Mouse (Mus musculus): ENCODE results near the gene Snx29. TPM values are rescaled to one million over a fixed set of nuclear protein-coding genes. Genes with fewer than 3 reads are reported as not detected.

Snx29 gene
- total RNA-seq, 4 experiments from 2014 or later = 7.4 to 11.8 (median 10.2) TPM

DNA sequence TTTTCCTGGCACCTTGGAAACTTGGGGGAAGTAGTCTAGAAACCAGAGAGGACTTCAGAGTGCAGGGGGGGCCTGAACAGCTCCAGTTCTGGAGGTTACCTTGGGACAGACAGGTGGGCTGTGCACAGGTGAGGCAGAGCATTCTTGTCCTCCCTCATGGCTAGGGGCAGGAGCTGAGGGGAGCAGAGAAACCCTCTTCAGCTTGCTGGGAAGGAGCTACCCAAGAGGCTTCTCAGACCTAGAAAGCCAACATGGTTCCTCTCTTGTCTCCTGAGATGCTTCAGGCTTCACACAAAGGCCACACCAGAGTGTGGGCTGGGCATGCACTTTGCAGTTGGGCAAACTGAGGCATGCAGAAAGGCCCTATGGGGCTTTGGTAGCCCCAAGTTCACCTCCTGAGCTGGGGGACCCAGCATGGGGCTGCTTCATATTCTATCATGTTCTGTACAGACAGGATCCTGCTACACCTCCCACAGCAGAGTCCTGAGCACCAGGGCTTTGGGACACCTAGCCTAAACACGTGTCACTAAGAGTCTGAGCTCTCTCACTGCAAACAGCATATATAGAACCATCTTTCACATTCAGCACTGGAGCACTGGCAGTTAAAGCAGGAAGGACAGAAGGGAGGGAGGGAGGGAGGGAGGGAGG is 434.0 kb downstream of the Snx29 start:
- DNase-seq (ENCODE audit: low spot score in 2 of 2) = no peak

- DNase-seq (ENCODE audit: low spot score in 2 of 2) = no peak
Observed at GRCm38 (mm10) chr16:11757471-11757870, 434.8 kb downstream of the Snx29 start.

- DNase-seq (ENCODE audit: low spot score in 2 of 2) = no peak
Observed at GRCm38 (mm10) chr16:11757951-11758350, 435.2 kb downstream of the Snx29 start.

DNA sequence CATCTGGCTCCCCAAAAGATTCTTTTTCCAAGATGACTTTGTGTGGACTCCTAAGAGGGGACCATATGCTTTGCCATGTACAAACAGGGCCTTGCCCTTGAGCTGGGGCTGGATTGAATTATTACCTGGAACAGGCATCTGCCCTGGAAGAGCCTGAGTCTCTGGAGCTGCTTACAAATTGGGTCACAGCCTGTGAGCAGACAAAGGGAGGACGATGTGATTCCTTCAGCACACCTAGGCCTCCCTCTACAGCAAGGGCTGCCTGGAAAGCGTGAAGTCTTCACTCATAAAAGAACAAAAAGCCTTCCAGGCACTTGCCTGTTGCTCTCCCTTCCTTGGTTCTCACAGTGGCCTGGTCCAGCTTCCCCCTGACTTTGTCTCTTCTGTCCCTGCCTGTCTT is 449.6 kb downstream of the Snx29 start:
- DNase-seq (ENCODE audit: low spot score in 2 of 2) = no peak

DNA sequence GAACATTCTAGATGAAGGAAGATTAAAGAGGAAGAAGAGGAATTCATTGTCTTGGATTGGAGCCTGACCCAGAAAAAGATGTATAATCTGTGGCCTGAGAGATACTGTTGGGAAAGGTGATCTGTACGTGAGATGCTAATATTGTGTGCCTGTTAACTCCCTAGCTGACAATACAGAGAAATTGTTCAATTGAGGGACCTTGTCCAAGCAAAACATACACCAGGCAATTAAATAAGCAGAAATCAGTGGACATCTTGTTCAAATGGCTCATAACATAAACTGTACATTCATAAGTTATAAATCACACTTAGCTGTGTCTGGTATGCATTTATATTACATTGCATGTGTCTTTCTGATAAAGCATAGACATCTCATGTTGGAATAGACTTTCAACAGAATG is 451.6 kb downstream of the Snx29 start:
- DNase-seq (ENCODE audit: low spot score in 2 of 2) = no peak

DNA sequence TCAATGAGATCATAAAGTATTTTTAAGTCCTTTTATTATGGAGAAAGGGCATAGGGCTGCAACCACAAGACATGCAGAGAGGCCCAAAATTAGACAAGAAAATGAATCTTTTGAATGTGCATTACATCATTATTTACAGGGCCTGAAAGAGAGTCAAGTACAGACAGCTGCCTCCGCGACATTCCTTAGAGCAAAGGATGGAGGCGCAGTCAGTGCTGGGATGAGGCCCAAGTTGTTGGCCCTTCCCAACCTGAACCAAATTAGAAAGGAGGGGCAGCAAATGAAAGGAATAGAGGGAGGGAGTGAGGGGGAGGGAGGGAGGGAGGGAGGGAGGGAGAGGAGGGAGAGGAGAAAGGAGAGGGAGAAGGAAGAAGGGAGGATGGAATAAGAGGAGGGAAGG is 453.8 kb downstream of the Snx29 start:
- DNase-seq (ENCODE audit: low spot score in 2 of 2) = no peak

- DNase-seq (ENCODE audit: low spot score in 2 of 2) = no peak
Observed at GRCm38 (mm10) chr16:11778191-11778590, 455.5 kb downstream of the Snx29 start.

- no peak for DNase-seq (ENCODE audit: low spot score in 2 of 2)
Observed at GRCm38 (mm10) chr16:11778715-11779460, 456.2 kb downstream of the Snx29 start.

- no peak for DNase-seq (ENCODE audit: low spot score in 2 of 2)
Observed at GRCm38 (mm10) chr16:11782082-11782481, 459.4 kb downstream of the Snx29 start.

DNA sequence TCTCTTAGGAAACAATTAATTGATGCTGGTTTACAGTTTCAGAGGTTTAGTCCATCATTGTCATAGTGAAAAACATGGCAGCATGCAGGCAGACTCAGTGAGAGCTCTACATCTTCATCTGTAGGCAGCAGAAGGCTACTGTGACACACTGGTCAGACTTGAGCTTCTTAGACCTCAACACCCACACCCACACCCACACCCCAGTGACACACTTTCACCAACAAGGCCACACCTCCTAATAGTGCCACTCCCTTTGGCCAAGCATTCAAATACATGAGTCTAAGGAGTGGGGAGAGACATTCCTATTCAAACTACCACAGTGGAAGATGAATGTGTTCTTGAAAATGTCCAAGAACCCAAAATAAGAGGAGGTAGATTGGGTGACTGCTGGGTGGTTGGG is 460.6 kb downstream of the Snx29 start:
- DNase-seq (ENCODE audit: low spot score in 2 of 2) = no peak

DNA sequence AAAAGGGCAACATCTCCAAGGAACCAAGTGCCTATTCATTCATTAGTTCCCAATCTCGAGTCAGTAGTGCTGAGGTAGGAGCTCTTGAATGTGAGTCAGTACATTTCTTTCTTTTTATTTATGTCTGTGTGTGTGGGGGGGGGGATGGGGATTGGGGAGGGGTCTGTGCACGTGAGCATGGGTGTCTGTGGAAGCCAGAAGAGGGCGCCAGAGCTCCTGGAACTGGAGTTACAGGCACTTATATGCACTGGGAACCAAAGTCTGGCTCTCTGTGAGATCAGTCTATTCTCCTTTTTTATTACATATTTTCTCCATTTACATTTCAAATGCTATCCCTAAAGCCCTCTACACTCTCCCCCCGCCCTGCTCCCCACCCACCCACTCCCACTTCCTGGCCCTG is 461.6 kb downstream of the Snx29 start:
- DNase-seq (ENCODE audit: low spot score in 2 of 2) = no peak

DNA sequence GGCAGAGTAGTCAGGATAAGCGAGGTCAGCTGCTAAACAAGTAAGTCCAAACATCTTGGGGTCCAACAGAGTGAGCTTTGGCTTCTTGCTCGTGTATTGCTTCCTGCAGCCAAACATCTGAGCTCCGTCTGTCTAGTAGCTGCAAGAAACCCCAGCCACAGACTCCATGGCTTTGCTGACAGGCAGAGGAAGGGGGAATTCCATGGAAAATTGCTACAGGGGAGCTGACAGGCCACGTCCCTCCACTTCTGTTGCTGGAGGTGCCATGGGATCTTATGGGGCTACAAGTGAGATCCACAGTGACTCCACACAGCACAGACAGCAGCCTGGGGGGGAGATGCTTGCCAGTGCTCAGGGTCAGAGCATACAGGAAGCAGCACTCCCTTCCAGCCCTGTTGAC is 463.1 kb downstream of the Snx29 start:
- DNase-seq (ENCODE audit: low spot score in 2 of 2) = no peak

DNA sequence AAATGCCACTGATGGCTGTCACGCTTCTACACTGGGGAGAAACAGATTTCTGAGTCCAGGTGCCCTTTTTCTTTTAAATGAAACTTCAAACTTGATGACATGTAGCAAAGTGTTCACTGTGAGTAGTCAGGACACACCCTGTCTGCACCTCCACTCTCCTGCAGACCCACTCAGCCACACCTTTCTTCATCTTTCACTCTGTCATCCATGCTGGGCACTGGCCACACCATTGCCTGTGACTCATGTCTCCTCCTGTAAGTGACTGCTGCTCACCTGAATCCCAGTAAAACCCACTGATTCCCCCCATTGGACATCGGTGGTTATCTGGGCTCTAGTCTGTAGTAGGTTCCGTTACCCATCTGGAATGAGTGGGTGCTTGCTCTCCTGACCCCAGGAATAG is 467.8 kb downstream of the Snx29 start:
- no peak for DNase-seq (ENCODE audit: low spot score in 2 of 2)

- DNase-seq (ENCODE audit: low spot score in 2 of 2) = no peak
Observed at GRCm38 (mm10) chr16:11793391-11793790, 470.7 kb downstream of the Snx29 start.

DNA sequence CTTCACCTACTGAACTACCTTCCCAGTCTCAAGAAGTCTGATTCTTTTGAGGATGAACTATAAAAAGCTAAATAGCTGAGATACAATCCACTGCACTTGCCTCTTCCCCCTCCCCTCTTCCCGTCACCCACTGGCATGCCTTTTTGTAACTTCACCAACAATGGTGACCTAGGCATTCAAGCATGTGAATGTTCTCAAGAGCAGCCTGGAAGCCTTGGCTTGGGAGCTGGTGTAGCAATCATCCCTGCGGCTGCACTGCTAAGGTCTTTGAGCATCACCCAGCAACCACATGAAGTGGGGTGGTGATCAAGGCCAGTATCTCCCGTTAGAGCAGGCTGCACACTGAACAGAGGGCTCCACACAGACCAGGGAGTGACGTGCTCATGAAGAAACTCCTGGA is 471.9 kb downstream of the Snx29 start:
- no peak for DNase-seq (ENCODE audit: low spot score in 2 of 2)

DNA sequence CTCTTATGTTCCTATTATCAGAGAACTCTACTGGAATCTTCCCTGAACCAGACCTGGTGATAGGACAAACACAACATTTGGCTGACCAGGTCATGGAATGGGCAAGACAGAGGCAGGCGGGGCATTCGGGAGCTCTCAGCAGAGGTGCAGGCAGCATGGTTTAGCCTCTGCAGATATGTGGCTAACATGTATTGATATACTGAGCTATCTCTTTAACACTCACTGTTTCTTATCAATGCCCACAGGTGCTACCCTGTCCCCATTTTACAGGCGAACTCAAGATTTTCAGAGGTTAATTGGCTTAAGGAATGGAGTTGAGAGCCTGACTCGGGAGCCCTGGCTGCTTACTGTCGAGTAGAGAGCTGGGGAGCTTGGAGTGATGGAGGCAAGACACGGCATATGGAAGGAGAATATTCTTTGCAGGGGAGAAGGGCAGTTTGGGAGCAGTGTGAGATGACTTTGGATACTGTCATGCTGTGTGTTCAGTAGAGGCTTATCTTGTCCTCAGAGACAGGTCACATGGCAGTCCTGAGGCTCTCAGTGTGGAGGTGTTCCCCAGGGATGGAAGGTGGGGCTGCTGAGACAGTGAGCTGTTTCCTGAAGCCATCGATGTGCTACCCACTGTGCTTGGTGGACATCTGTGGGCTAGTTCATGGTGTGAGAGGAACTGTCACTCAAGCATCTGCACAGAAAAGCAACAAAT is 473.2 kb downstream of the Snx29 start:
- no peak for DNase-seq (ENCODE audit: low spot score in 2 of 2)

GRCm38 (mm10) chr16:11801960-11802539 is 479.3 kb downstream of the Snx29 start:
- DNase-seq (ENCODE audit: low spot score in 2 of 2) = no peak

Other genes with a start within 250 kb of the Snx29 start
- gene Txndc11, start 188.3 kb upstream of the Snx29 start, total RNA-seq (2022) = 1 to 10 TPM; 4.6 to 8.5 (median 7.0) TPM
- gene Zc3h7a, start 146.5 kb upstream of the Snx29 start, total RNA-seq (2022) = 10 to 100 TPM in 3 of 4 experiments, 1 to 10 TPM in 1; 9.7 to 15.8 (median 13.5) TPM
- gene Rsl1d1, start 119.6 kb upstream of the Snx29 start, total RNA-seq (2022) = 10 to 100 TPM; 41.0 to 47.7 (median 42.4) TPM
- gene Gspt1, start 68.6 kb upstream of the Snx29 start, total RNA-seq (2022) = 10 to 100 TPM; 54.6 to 58.0 (median 56.7) TPM
- gene Tnfrsf17, start 9.1 kb upstream of the Snx29 start, total RNA-seq (2022) = not detected

Data from gastrocnemius, adult 8-10 months (tissue).